Mouse (Mus musculus) central nervous system, embryonic 11.5 days (tissue): ENCODE results near the gene Man1a. TPM values are rescaled to one million over a fixed set of nuclear protein-coding genes. Genes with fewer than 3 reads are reported as not detected.

Experiments used
- polyA plus RNA-seq: library from polyadenylated mRNA; depleted of rRNA; stranded (reverse); fragments of >200 nt; gene quantifications from 2 replicates; pipeline ENCODE4 v1.2.3, GENCODE M21; 2012; rRNA removed

Man1a gene
- polyA plus RNA-seq, result 3.8 and 5.3 TPM in 2 replicates

DNA sequence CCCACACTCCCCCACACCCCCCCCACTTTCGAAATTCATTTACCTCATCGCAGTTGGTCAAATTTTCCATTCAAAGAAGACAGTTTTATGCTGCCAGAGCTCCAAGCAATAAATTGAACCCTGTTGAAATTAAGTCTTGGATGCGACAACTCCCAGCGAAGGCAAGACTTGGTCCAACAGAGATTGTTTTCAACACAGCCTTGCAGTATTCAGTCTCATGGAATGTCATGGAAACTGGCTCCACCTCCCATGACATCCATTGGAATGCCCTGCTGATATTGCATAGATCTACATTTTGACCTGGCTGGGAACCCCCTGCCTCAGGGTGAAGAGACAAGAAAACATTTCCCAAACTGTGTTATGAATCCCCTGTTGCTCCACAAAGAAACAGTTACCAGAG lies at the start of gene Man1a:
Gene Man1a (minus strand): TSS at position 190 of the 400 bp plus-strand sequence.

